Mouse (Mus musculus): ENCODE results near the gene Abcc6.

The Abcc6 gene

GRCm38 (mm10) chr7:46030145-46030488, at the start of gene Abcc6:
Abcc6 (minus strand) TSS chr7:46030302.
- DNase-seq (ENCODE audit: low spot score): no peak

- DNase-seq (ENCODE audit: low spot score): no peak
Observed at GRCm38 (mm10) chr7:46077675-46078074, 47.6 kb upstream of the Abcc6 start.

DNA sequence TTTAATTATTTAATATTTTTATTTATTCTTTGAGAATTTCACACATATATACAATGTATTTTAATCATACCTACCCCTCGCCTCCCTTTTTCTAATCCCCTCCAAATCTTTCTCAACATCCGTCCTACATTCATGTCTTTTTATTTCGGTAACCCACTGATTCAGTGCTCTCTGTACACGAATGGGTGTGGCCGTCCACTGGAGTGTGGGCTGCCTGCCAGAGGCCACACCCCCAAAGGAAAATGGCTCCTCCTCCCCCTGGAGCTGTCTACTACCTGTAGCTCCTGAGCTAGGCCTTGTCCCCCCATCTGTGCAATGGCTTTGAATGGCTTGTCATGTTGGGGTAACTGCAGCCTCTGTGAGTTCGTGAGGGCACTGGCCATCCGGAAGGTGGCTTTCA, 46.7 kb upstream of the Abcc6 start:
- no peak for DNase-seq (ENCODE audit: low spot score)

DNA sequence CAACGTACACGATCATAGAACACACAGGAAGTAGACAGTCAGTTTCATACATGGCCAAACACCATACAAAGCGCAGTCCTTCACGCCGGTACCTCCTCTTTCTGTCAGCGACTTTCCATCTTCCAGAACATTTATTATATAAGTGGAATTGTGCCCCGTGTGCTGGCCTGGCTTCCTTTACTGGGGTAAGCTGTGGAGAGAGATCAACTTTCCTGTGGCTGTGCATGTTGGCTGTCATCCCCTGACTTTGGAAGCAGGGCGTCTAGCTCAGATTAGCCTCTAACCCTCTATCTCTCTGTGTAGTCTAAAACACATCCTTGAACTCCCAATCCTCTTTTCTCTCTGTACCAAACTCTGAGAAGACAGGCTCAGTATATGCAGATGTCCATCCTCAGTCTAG, 38.7 kb upstream of the Abcc6 start:
- no peak for DNase-seq (ENCODE audit: low spot score)

GRCm38 (mm10) chr7:46063296-46063695, 33.2 kb upstream of the Abcc6 start:
- no peak for DNase-seq (ENCODE audit: low spot score)

DNA sequence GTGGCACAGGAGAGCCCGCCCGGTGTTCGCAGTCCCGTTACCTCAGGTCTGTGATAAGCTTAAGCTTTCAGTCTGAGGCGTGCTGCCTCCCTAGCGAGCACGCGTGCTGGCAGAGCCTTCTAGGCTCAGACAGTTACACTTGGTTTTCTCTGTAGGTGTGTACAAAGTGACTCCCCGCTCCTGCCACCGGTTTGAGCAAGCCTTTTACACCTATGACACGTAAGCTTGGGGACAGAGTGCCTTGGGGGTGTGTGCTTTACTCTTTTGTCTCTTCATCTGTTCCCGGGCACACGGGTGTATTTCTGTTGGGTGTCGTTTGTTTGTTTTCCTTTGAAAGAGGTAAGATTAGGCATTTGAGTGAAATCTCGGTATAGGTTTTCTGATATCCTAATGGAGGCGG, 31.5 kb upstream of the Abcc6 start:
- DNase-seq (ENCODE audit: low spot score): no peak

- no peak for DNase-seq (ENCODE audit: low spot score)
Observed at GRCm38 (mm10) chr7:46060688-46061087, 30.6 kb upstream of the Abcc6 start.

- DNase-seq (ENCODE audit: low spot score): no peak
Observed at GRCm38 (mm10) chr7:46058882-46059281, 28.8 kb upstream of the Abcc6 start.

DNA sequence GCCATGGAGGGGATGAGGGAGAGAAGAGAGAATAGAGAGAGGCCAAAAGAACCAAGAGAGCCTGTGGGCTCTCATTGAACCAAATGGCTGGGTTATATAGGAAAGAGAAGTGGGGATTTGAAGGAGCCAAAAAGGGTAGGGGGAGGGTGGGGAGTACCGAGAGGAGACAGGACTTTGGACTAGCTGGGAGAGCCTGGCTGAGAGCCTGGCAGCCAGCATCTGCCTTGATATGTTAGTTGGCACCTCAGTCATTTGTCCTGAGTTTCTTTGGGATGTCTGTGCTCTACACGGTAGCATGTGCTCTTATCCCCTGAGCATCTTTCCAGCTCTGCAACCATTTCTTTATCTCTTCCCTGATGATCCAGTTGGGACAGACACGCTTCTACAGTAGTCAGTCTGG, 23.5 kb upstream of the Abcc6 start:
- no peak for DNase-seq (ENCODE audit: low spot score)

DNA sequence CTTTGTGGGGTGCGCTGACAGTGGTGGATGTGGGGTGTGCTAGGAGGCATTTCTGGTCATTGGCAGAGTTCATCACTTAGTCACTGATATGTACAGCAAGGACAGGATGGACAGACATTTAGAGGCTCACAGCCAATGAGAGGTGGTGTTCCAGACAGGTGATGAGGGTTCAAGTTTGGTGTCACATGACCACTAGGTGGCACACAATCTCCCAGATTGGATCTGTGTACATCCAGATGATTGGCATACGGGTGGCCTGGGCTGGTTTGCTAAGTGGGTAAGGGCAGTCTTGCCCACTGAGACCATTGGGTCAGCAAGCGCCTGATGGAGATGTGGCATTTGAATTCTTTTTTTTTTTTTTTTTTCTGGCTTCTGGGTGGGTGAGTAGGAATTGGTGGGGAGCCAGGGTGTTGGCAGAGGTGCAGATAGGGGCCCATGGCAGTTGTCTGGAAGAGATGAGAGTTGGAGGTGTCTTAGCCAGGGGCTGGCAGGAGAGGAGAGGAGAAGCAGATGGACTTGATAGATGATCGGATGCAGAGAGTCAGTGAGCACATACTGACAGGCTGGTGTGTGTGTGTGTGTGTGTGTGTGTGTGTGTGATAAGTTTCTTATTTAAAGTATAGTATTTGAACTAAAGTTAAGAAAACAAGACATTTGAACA, 22.2 kb upstream of the Abcc6 start:
- DNase-seq (ENCODE audit: low spot score): no peak

- DNase-seq (ENCODE audit: low spot score): no peak
Observed at GRCm38 (mm10) chr7:46049981-46050380, 19.9 kb upstream of the Abcc6 start.

GRCm38 (mm10) chr7:46047873-46048562, 17.9 kb upstream of the Abcc6 start:
- DNase-seq (ENCODE audit: low spot score): no peak

- DNase-seq (ENCODE audit: low spot score): no peak
Observed at GRCm38 (mm10) chr7:46045882-46046281, 15.8 kb upstream of the Abcc6 start.

- DNase-seq (ENCODE audit: low spot score): no peak
Observed at GRCm38 (mm10) chr7:46044106-46044505, 14.0 kb upstream of the Abcc6 start.

GRCm38 (mm10) chr7:46039873-46040272, 9.8 kb upstream of the Abcc6 start:
- DNase-seq (ENCODE audit: low spot score): no peak

- DNase-seq (ENCODE audit: low spot score): no peak
Observed at GRCm38 (mm10) chr7:46037433-46037832, 7.3 kb upstream of the Abcc6 start.

- no peak for DNase-seq (ENCODE audit: low spot score)
Observed at GRCm38 (mm10) chr7:46035468-46035867, 5.4 kb upstream of the Abcc6 start.

DNA sequence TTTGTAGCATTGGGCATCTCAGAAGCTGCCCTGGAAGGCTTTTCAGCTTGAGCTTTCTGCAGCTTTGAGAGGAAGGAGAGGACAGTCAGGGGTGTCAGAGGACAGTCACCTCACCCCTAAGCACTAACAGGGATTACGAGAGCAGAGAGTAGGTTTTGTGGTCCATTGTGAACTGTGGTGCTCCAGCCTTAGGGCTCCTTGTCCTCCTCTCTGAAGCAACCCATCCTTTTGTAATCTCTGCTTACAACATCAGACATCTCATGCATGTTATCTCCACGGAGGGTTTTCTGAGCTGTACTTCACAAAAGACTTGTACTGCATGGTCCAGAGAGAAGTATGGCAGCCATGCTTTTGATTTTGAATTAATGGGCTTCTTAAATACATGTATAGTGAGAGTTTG, 4.9 kb upstream of the Abcc6 start:
- no peak for DNase-seq (ENCODE audit: low spot score)

DNA sequence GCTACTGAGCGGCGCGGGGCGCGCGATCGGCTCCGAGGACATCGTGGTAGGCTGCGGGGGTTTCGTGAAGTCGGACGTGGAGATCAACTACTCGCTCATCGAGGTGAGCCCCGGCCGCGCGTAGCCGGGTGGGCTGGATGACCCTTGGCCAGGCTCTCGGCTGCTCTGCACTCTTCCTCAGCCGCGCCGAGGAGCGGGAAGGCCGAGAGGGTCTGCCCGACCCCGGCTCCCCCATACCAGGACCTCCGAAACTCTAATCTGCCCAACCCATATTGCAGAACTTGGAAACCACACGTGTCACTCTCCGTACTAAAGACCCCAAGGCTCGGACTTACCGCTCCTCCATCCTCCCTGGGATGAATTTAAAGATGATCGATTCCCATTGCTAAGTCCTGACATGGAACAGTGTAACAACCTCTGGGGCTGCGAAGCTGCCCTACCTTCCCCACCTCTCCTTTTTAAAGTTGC, 3.8 kb upstream of the Abcc6 start:
- no peak for DNase-seq (ENCODE audit: low spot score)

DNA sequence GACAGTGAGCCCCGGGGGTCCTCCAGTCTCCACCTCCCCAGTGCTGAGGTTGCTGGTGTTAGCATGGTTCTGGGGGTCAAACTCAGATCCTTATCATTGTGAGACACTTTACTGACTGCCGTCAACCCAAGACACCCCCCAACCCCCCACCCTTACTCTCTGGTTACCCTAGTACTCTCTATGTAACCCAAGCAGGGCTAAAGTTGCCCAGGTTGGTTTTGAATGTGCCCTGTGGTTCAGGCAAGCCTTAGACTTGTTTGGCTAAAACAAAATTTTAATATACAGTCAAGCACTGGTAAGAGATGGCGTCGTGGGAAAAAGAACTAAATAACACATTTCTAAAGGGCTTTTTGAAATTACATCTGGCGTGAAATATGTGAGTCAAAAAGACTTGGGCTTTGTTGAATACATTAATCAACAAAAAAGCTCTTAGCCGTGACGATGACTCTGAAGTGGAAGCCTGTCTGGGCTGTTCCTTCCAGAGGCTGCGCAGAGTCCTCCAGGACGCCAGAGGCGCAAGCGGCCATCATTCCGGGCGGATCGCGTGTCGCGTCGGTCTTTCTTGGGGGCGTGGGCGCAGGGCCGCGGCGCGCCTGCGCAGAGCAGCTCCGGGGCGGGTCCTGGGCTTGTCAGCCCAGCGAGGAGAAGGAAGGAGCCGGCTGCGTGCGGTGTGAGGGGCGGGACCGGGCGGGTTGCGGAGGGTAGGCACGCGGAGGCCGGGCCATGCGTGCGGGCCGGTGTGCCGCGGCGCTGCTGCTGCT, 3.2 kb upstream of the Abcc6 start, which contains the start of gene Nomo1:
Gene Nomo1 (plus strand): TSS at position 590 of the 761 bp plus-strand sequence.
- peak; percentile 98 for DNase-seq (ENCODE audit: low spot score)

- no peak for DNase-seq (ENCODE audit: low spot score)
Observed at GRCm38 (mm10) chr7:46031075-46031474, 973 bp upstream of the Abcc6 start.

- DNase-seq (ENCODE audit: low spot score): no peak
Observed at GRCm38 (mm10) chr7:46029299-46030144, 580 bp downstream of the Abcc6 start.

Data from ovary, postnatal 14 days (tissue).